Mouse (Mus musculus) lung, postnatal 36 days (tissue): Measurements from ENCODE around the gene Nr5a2.

ENCODE experiments used
- DNase-seq: peaks from one replicate; pipeline ENCODE4 v3.0.0; 2022; ENCODE audit warnings: mixed read lengths

The Nr5a2 gene

DNA sequence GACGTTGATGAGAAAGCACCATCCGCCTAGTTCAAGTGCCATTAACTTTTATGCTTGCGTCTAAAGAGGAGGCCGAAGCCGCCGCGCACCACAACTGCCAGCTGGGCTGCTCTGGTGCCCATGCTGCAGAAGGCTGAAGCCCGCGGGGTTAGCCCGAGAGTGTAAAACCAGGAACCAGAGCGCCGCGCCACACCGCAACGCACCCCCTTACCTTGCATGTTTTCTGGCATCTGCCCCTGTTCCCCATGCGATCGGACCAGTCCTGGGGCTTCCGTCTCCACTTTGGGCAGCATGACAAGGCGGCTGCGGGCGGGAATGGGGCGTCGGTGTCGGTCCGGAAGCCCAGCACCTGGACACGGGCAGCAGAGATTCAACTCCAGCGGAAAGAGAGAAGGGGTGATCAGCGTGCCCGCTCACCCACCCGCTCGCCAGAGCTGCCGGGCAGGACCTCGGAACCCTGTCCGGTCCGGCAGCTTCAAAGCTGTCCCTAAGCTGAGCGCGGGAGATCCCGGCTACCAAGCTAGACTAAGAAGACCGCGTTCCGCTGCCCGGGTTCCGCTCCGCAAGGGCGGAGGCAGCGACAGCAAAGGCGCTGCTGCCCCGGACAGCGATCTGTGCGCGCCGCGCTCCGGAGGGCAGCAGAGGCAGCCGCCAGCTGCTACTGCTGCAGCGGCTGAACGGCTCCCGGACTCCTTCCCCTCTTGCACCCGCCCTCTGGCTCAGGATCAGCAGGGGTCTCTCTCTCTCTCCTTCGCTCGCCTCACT lies 11.6 kb downstream of the Nr5a2 start:
- DNase-seq, result peak; percentile 34

- no peak for DNase-seq
Observed at GRCm38 (mm10) chr1:136948127-136948422, 12.2 kb downstream of the Nr5a2 start.

- no peak for DNase-seq
Observed at GRCm38 (mm10) chr1:136947394-136948126, 12.7 kb downstream of the Nr5a2 start.

GRCm38 (mm10) chr1:136946806-136947393 lies 13.3 kb downstream of the Nr5a2 start:
- DNase-seq, result no peak

DNA sequence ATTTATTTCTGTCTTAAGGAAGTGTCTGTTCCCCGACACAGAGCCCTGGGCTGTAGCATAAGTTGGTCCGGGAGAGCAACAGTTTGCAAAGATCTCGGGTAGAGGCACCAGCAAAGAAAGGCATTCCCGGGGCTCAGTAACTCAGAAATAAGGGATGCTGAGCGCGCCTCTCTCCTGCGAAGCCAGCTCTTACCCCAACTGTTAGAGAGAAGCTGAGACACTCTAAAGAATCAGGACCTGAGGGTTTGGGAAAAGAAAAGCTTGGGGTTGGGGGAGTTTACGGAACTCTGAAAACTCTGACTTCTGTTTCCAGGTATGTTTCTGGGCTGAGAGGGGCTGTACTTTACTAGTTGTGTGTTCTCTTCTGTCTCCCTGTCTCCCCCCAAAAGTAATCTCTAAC lies 13.8 kb downstream of the Nr5a2 start:
- DNase-seq, result no peak

GRCm38 (mm10) chr1:136945876-136946275 lies 14.4 kb downstream of the Nr5a2 start:
- DNase-seq, result no peak

DNA sequence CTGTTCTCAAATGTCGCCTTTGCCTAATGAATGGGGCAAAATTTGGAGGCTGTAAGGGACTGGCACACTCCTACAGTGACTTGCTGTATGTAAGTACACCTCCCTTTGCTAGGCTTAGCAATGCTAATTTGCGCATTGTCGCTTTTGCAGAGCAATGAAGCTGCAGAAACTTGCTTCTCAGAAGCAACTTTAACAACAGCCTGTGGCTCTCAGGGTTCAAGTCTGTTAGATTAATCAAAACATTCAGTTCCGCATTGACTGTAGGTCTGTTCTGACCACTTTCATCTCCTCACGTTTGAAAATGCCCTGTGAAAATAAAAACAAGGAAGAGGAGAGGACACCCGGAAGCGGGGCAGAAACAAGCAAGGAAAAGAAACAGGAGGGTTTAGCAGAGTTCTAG lies 14.8 kb downstream of the Nr5a2 start:
- DNase-seq, result no peak

DNA sequence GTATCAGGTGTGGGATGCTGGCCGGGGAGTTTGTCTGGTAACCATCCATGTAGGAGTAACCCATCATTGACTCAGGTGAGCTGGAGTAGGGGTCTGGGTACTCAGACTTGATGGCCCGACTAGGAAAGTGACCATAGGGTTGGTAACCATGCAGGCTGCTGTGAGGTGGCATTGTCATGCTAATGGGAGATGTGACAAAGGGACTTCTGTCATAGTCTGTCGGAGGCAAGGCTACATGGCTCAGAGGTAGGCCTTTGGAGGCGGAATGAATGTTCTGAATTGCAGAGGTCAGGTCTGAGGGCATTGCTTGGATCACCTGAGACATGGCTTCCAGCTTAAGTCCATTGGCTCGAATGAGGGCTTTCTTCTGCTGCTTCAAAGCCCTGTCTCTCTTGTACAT lies 19.6 kb downstream of the Nr5a2 start:
- DNase-seq, result no peak

- DNase-seq, result no peak
Observed at GRCm38 (mm10) chr1:136939220-136939619, 21.0 kb downstream of the Nr5a2 start.

DNA sequence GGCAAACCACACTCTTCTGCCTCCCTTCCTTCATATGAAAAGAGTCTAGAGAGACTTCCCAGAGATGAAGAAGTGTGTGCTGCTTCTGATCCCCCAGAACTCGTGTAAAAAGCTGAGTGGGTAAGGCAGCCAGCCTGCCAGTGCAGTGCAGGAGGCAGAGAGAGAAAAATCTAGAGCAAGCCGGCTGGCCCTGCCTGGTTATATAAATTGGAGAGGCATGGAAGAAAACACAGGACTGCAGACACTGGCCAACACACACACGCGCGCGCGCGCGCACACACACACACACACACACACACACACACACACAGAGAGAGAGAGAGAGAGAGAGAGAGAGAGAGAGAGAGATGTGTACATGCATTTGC lies 24.3 kb downstream of the Nr5a2 start:
- DNase-seq, result no peak

DNA sequence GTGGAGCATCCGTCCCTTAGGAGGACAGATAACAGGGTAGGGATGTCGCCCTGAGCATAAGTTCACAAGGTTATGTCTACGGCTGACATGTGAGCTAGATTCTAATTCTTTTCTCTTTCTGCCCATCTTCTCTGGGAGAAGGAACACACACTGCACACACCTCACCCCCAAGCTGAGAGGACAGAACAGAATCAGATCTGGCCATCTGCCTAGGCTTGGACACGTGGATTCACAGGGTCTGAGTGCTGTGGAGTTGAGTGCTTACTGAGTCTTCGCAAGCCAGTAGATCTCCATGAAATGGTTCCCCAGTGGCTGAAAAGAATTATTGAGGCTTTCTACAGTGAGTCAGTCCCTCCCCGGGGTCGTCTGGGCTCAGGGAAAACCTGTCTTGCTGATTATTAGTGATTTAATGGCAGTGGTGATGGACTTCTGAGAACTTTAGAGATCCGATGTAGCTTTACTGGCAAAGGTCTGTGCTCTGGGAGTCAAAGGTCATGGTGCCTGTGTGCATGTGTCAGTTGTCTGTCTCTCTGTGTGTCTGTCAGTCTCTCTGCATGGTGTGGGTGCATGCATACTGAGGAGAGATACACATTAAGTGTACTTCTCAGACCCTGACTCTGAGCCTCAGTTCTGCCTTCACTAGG lies 24.8 kb downstream of the Nr5a2 start:
- DNase-seq, result no peak

GRCm38 (mm10) chr1:136934051-136934450 lies 26.2 kb downstream of the Nr5a2 start:
- no peak for DNase-seq

- DNase-seq, result no peak
Observed at GRCm38 (mm10) chr1:136931026-136931425, 29.2 kb downstream of the Nr5a2 start.

DNA sequence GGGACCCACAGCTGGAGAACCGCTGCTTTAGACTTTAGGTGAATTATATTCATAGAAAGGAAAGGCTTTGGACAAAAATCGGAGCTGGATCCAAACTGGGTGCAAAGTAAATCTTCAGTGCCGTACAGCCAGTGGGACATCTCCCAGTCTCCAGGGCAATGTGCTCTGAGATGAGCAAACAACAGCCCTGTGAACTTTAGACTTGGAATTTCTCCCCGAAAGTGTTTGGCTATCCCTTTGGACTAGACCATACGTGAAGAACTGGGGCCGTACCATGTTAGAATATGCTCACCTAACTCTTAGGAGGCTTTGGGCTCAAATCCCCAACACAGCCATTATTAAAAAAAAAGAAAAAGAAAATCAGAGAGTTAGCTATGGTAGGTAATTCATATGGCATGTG lies 30.5 kb downstream of the Nr5a2 start:
- DNase-seq, result no peak

DNA sequence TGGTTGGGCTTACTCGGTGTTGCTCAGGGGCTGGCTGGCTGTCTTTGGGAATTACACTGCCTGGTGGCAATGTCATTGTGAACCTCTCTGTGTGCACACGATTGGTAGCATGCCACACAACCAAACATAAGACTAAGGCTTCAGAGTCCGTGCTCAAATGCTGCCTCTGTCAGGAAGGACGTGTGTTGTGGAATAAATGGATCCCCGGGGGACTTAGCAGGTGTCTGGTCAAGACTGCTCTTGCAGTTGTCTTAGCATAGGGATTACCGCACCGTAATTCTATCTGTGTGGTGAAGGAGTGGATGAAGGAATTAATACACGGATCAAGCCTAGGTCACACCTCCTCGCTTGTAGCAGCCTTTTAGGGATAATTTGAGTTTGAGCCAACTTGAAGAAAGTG lies 32.8 kb downstream of the Nr5a2 start:
- DNase-seq, result no peak

- no peak for DNase-seq
Observed at GRCm38 (mm10) chr1:136926026-136926425, 34.2 kb downstream of the Nr5a2 start.

GRCm38 (mm10) chr1:136920089-136920488 lies 40.2 kb downstream of the Nr5a2 start:
- DNase-seq, result no peak

DNA sequence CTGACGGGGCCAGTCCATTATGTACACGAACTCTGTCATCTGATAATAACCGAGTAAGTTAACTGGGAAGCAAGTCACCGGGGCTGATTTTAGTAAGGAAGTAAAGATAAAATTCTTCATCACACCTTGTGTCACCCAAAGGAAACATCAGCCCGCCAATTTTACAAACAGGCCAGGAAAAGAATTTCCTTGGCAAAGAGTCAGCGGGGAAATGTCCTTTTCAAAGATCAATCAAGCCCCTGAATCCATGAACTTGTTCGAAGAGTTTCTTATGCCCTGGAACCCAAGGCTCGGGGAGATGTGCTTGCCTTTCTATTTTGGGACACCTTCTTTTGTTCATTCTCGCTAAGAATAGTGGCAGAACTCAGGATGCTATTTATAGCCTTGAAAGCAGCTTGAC lies 41.5 kb downstream of the Nr5a2 start:
- DNase-seq, result no peak

DNA sequence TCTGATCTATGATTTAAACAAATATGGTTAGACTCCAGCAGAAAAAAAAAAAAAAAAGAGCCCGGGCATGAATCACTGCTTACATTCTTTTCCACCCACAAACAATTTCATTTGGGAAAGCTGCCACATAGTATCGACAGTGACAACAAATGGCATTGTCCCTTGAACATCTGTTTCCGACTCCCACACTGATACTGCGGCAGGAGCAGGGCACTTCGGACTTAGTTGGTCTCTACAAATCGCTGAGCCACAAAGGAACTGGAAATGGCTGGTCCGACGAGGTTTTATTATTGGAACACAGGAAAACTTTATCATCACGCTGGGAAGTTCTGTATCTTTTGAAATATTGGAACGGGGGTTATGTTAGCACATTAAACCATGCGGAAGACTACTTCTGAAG lies 44.8 kb downstream of the Nr5a2 start:
- DNase-seq, result peak; percentile 48

DNA sequence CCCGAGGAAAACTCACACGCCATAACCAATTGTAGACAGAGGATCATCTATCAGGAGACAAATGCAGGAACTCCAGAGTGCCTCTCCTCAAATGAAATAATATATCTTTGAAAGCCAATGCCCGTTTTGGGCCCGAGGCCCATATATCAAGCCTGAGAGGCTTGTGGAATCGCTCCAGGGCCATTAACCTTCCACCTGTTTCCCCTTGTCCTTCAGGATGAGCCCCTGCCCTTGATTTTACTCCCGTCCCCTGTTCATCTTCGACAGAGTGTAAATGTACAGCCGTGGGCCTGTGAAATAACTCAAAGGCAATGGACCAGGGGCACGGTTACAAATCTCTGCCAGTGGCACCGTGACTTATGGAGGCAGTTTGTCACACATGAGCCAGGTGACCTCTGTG lies 48.3 kb downstream of the Nr5a2 start:
- DNase-seq, result no peak

- no peak for DNase-seq
Observed at GRCm38 (mm10) chr1:136911594-136911860, 48.7 kb downstream of the Nr5a2 start.

DNA sequence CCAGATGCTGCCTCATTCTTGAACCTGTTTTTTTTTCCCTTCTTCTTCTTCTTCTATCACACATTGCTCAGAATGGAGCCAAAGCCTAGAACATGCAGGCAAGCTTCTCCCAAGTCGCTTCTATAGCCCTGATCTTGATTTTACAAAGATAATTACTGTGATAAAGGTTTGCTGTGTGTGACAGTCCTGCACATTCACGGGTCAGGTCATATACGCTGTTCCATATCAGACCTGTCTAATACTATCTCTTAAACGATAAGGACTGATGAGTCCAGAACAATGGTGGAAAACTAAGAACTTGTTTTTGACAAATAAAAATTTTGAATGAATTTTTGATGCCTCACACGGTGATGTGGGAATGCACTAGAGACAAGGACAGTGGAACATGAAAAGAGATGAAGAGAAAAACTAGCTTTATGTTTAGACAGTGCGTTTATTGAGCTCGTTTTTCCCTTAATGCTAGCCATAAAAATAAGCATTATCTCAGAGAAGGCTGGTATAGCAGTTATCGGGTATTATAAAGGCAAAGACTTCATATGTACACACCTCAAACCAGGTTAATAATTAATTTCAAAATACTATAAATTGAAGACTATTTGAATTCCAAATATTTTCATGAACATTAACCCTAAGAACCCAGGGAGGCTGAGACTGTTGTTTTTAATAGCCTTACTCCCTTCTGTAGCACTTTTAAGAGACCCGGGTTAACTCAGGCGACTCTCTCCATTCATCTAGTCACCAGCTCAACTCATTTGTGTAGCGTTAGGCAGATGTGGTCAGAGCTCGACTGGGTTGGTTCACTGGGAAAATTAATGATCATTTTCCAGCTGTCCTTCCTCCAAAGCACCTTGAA lies 49.3 kb downstream of the Nr5a2 start:
- DNase-seq, result no peak

DNA sequence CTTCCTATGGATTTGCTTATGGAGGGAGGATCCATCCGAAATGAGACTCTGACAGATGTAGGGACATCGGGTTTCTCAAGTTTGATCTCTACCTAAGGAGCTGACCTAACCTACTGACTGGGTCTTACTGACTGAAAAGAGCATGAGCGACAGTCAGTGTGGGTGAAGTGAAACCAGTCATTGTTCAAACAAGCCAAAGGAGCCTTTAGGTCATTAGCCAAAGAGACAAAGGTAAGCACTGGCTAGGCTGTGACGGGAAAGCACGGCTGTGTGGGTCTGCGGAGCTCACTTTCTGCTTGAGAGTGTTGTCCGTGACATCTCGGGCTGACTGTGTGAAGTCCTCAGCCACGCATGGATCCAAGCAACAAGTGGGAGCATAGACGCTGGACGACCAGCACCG lies 50.1 kb downstream of the Nr5a2 start:
- DNase-seq, result no peak
